Mouse (Mus musculus) E14TG2a.4 (cell line): ENCODE data around the gene Slc4a2.

Experiments
- CTCF ChIP-seq: conservative IDR thresholded peaks from 2 replicates; pipeline ENCODE4 v1.5.1; 2014; ENCODE audit warnings: low read length
- NANOG ChIP-seq: IDR thresholded peaks from 2 replicates; pipeline ENCODE4 v1.6.1; 2014; ENCODE audit warnings: borderline replicate concordance, low read length, mixed read lengths

GRCm38 (mm10) chr5:24425421-24426036 is 1.9 kb downstream of the Slc4a2 start:
- TF ChIP-seq CTCF (no peak), NANOG (no peak)
